Mouse (Mus musculus) midbrain, embryonic 10.5 days (tissue): ENCODE measurements around the gene Tec. TPM values are rescaled to one million over a fixed set of nuclear protein-coding genes. Genes with fewer than 3 reads are reported as not detected.

Source experiments
- DNase-seq: peaks from one replicate; pipeline ENCODE4 v3.0.0-alpha.2; 2017; ENCODE audit warnings: low spot score
- H3K27ac ChIP-seq: fragments of 300-500 bp; sonication (generic); replicated peaks from 2 replicates; pipeline ENCODE4 v1.5.1; 2016; ENCODE audit warnings: mild to moderate bottlenecking
- H3K27me3 ChIP-seq: fragments of 300-500 bp; sonication (generic); 2 replicates; pipeline ENCODE4 v1.6.1; 2016; ENCODE audit warnings: low read depth, mild to moderate bottlenecking; ENCODE audit not compliant: poor library complexity, severe bottlenecking
- H3K36me3 ChIP-seq: fragments of 300-500 bp; sonication (generic); 2 replicates; pipeline ENCODE4 v1.6.1; 2016; ENCODE audit warnings: mild to moderate bottlenecking, moderate library complexity
- H3K4me1 ChIP-seq: fragments of 300-500 bp; sonication (generic); 2 replicates; pipeline ENCODE4 v1.6.1; 2016
- H3K4me3 ChIP-seq: fragments of 300-500 bp; sonication (generic); 2 replicates; pipeline ENCODE4 v1.5.1; 2016; ENCODE audit warnings: mild to moderate bottlenecking, moderate library complexity
- H3K9me3 ChIP-seq: fragments of 300-500 bp; sonication (generic); replicated peaks from 2 replicates; pipeline ENCODE4 v1.6.1; 2016; ENCODE audit warnings: mild to moderate bottlenecking
- WGBS: fragments of 180-500 bp; shearing (Covaris S2); methylation state at CpG from one replicate; pipeline ENCODE4 v1.1.7; 2016; 5-methylcytosine and 5-hydroxymethylcytosine counted together
- polyA plus RNA-seq: library from polyadenylated mRNA; unstranded; fragments of >200 nt; fragmentation: Nextera tagmentation; extraction: Ambion mirVana; gene quantifications from 2 replicates; pipeline ENCODE4 v1.2.1, GENCODE M21; 2016

Gene Tec
- polyA plus RNA-seq, 1 experiment from 2014 or later = 3.2 TPM

GRCm38 (mm10) chr5:72856255-72856878 is 11.9 kb downstream of the Tec start:
- Histone ChIP-seq H3K36me3 (no peaks in the 10 kb centered on the region), H3K27me3 (no peaks in the 10 kb centered on the region), H3K9me3 (peaks cover 6% of the 10 kb centered on the region; the same call in 1 of the 2 replicates), H3K4me1 (peaks cover 6% of the 10 kb centered on the region), H3K27ac (no peak overlapping the region), H3K4me3 (no peak overlapping the region)
- DNase-seq = no peak
- 90% methylated on average over 8 of the region's 8 CpGs for WGBS

GRCm38 (mm10) chr5:72855685-72856124 is 12.6 kb downstream of the Tec start:
- 25% methylated on average over 3 of the region's 3 CpGs for whole genome bisulfite sequencing
- DNase-seq = no peak

GRCm38 (mm10) chr5:72854141-72854990 is 13.9 kb downstream of the Tec start:
- Histone ChIP-seq H3K27me3 (no peaks in the 10 kb centered on the region), H3K36me3 (no peaks in the 10 kb centered on the region), H3K9me3 (no peaks in the 10 kb centered on the region), H3K4me1 (peaks cover 6% of the 10 kb centered on the region), H3K4me3 (no peak overlapping the region), H3K27ac (no peak overlapping the region)
- no peak for DNase-seq
- WGBS = 83% methylated on average over 6 of the region's 6 CpGs

More at GRCm38 (mm10) chr5:72855685-72856124, 12.6 kb downstream of the Tec start:
- Histone ChIP-seq H3K27me3 (no peaks in the 10 kb centered on the region), H3K9me3 (peaks cover 6% of the 10 kb centered on the region; the same call in 1 of the 2 replicates), H3K27ac (0 out of 2 replicates have a peak overlapping the region, but pooled peaks have one; percentile 3), H3K4me1 (peaks cover 6% of the 10 kb centered on the region), H3K4me3 (no peak overlapping the region), H3K36me3 (no peaks in the 10 kb centered on the region)

GRCm38 (mm10) chr5:72853365-72853764 is 14.9 kb downstream of the Tec start:
- H3K9me3 ChIP-seq = no peaks in the 10 kb centered on the region
- H3K27me3 ChIP-seq = no peaks in the 10 kb centered on the region
- no peak overlapping the region for H3K27ac ChIP-seq
- no peak overlapping the region for H3K4me3 ChIP-seq
- DNase-seq = no peak
- WGBS = 79% methylated on average over 2 of the region's 2 CpGs
- no peaks in the 10 kb centered on the region for H3K36me3 ChIP-seq
- peaks cover 6% of the 10 kb centered on the region for H3K4me1 ChIP-seq

- DNase-seq = no peak
- no peak overlapping the region for H3K27ac ChIP-seq
- H3K27me3 ChIP-seq = no peaks in the 10 kb centered on the region
- no peaks in the 10 kb centered on the region for H3K36me3 ChIP-seq
- H3K4me3 ChIP-seq = no peak overlapping the region
- WGBS = 76% methylated on average over 7 of the region's 7 CpGs
- H3K4me1 ChIP-seq = peaks cover 6% of the 10 kb centered on the region
- no peaks in the 10 kb centered on the region for H3K9me3 ChIP-seq
These were observed 15.8 kb downstream of the Tec start for GRCm38 (mm10) chr5:72852301-72852995.

- Histone ChIP-seq H3K27me3 (no peaks in the 10 kb centered on the region), H3K4me1 (peaks cover 6% of the 10 kb centered on the region), H3K27ac (no peak overlapping the region), H3K4me3 (no peak overlapping the region), H3K36me3 (no peaks in the 10 kb centered on the region), H3K9me3 (no peaks in the 10 kb centered on the region)
- WGBS = 90% methylated on average over 4 of the region's 4 CpGs
- no peak for DNase-seq
These were observed 16.6 kb downstream of the Tec start for GRCm38 (mm10) chr5:72851674-72852098.

- Histone ChIP-seq H3K27ac (no peak overlapping the region), H3K9me3 (no peaks in the 10 kb centered on the region), H3K27me3 (no peaks in the 10 kb centered on the region), H3K4me3 (no peak overlapping the region), H3K36me3 (no peaks in the 10 kb centered on the region), H3K4me1 (peaks cover 6% of the 10 kb centered on the region)
- DNase-seq = no peak
- WGBS = 80% methylated on average over 12 of the region's 12 CpGs
These were observed 17.2 kb downstream of the Tec start for GRCm38 (mm10) chr5:72850926-72851673.

- 84% methylated on average over 6 of the region's 6 CpGs for WGBS
These were observed 19.3 kb downstream of the Tec start for GRCm38 (mm10) chr5:72848889-72849435.

GRCm38 (mm10) chr5:72846712-72847111 is 21.6 kb downstream of the Tec start:
- Histone ChIP-seq H3K27me3 (no peaks in the 10 kb centered on the region), H3K36me3 (no peaks in the 10 kb centered on the region), H3K4me3 (no peak overlapping the region), H3K9me3 (no peaks in the 10 kb centered on the region), H3K27ac (no peak overlapping the region), H3K4me1 (no peaks in the 10 kb centered on the region)
- DNase-seq = no peak
- WGBS = 87% methylated on average over 1 of the region's 4 CpGs

More at GRCm38 (mm10) chr5:72848889-72849435, 19.3 kb downstream of the Tec start:
- H3K27ac ChIP-seq = no peak overlapping the region
- no peaks in the 10 kb centered on the region for H3K27me3 ChIP-seq
- no peaks in the 10 kb centered on the region for H3K36me3 ChIP-seq
- H3K4me3 ChIP-seq = no peak overlapping the region
- H3K9me3 ChIP-seq = no peaks in the 10 kb centered on the region
- no peak for DNase-seq
- no peaks in the 10 kb centered on the region for H3K4me1 ChIP-seq

GRCm38 (mm10) chr5:72845928-72846630 is 22.2 kb downstream of the Tec start:
- WGBS = 77% methylated on average over 9 of the region's 9 CpGs

GRCm38 (mm10) chr5:72844776-72845495 is 23.3 kb downstream of the Tec start:
- Histone ChIP-seq H3K4me3 (no peak overlapping the region), H3K9me3 (peaks cover 7% of the 10 kb centered on the region), H3K4me1 (no peaks in the 10 kb centered on the region), H3K36me3 (no peaks in the 10 kb centered on the region), H3K27ac (no peak overlapping the region), H3K27me3 (no peaks in the 10 kb centered on the region)
- 86% methylated on average over 7 of the region's 7 CpGs for WGBS
- no peak for DNase-seq

More at GRCm38 (mm10) chr5:72845928-72846630, 22.2 kb downstream of the Tec start:
- no peak for DNase-seq
- Histone ChIP-seq H3K4me3 (no peak overlapping the region), H3K27ac (no peak overlapping the region), H3K4me1 (no peaks in the 10 kb centered on the region), H3K9me3 (peaks cover 2% of the 10 kb centered on the region), H3K27me3 (no peaks in the 10 kb centered on the region), H3K36me3 (no peaks in the 10 kb centered on the region)
